ENCODE assay signal across 26 mouse cellular contexts in genomic region chr2:110671071-110671624, GRCm38 (mm10). TPM values are rescaled to one million over a fixed set of nuclear protein-coding genes. Genes with fewer than 3 reads are reported as not detected.
DNase-seq lines count a peak whose midpoint lies in the region; TF ChIP-seq lines count a peak whose summit lies in the region.
"Had no signal": no experiment of that assay in that cellular context is flagged by ENCODE, and none has a peak within 500 bp of the region (broad histone marks: within the 10 kb centered on the region; RNA-seq: fewer than 3 reads in every experiment).

No protein-coding gene starts in this region.

- peak overlapping the region; percentile 57 for H3K27ac ChIP-seq in layer of hippocampus, adult 2 months
- H3K27ac ChIP-seq: embryonic facial prominence, embryonic 13.5 days; forebrain, embryonic 13.5 days; heart, embryonic 15.5 days; hindbrain, embryonic 13.5 days; kidney, postnatal 0 days; liver, embryonic 15.5 days; lung, embryonic 15.5 days; midbrain, embryonic 13.5 days; stomach, embryonic 15.5 days had no signal

- TF ChIP-seq CTCF in layer of hippocampus, adult 2 months (conservative IDR thresholded peaks at IDR 0.05) = 0 out of 2 replicates have a peak, but pooled peaks have one; percentile 9

- H3K4me3 ChIP-seq in layer of hippocampus, adult 2 months = no peak overlapping the region
- H3K4me3 ChIP-seq: embryonic facial prominence, embryonic 13.5 days; forebrain, embryonic 13.5 days; heart, embryonic 15.5 days; hindbrain, embryonic 13.5 days; liver, embryonic 15.5 days; lung, embryonic 15.5 days; megakaryocyte, embryonic 14.5 days; midbrain, embryonic 13.5 days; stomach, embryonic 15.5 days had no signal

- peak; percentile 10 for DNase-seq in embryo, embryonic 10.5 days (ENCODE audit: low spot score)
- DNase-seq in embryo, embryonic 9.5 days (ENCODE audit: extremely low spot score) = no peak
- DNase-seq in layer of hippocampus, adult 2 months (ENCODE audit: low spot score in 2 of 2) = peak in 1 of 2 experiments; percentile 1
- no peak for DNase-seq in layer of hippocampus, postnatal 25 days (ENCODE audit: extremely low spot score in 1 of 2, low spot score in 1 of 2)
- DNase-seq in right cerebral cortex, postnatal 25 days = peak; percentile 6
- DNase-seq in right cerebral cortex, postnatal 4 days = no peak
- DNase-seq in retina, postnatal 1 day = no peak
- DNase-seq: adrenal gland, postnatal 10 days; cerebellum, adult 2 months; cerebellum, postnatal 25 days; heart, postnatal 36 days; kidney, adult 18-20 months; liver; lung, postnatal 36 days; thymus, adult 18-20 months; thymus, postnatal 36 days had no signal

RNA-seq across cellular contexts. Expression of gene Muc15, which starts 50.0 kb away (rescaled TPM):
- total RNA-seq in layer of hippocampus, adult 2 months (2021) = not detected
- total RNA-seq in layer of hippocampus, postnatal 25 days (2021) = not detected
- total RNA-seq: adrenal gland, postnatal 10 days; heart, postnatal 36 days had no signal

Comparison
In these comparisons a context has a peak if more than half of its experiments do, and no peak if none do; other contexts are left out.
1. DNase-seq: peak in embryo, embryonic 10.5 days (single experiment) and right cerebral cortex, postnatal 25 days (single experiment); none in embryo, embryonic 9.5 days (single experiment), layer of hippocampus, postnatal 25 days (0 of 2), right cerebral cortex, postnatal 4 days (single experiment) and retina, postnatal 1 day (single experiment).